Comparison of ENCODE assay signal across 22 mouse cellular contexts in genomic region chr15:82656346-82656745, GRCm38 (mm10). TPM values are rescaled to one million over a fixed set of nuclear protein-coding genes. Genes with fewer than 3 reads are reported as not detected.
"Had no signal": no experiment of that assay in that cellular context is flagged by ENCODE, and none has a peak within 500 bp of the region (broad histone marks: within the 10 kb centered on the region; RNA-seq: fewer than 3 reads in every experiment).

No protein-coding gene starts in this region.

- DNase-seq: kidney, adult 2 months; kidney, postnatal 25 days; lung, embryonic 14.5 days; lung, postnatal 10 days; right cerebral cortex, postnatal 4 days; spleen, adult 18-20 months; thymus, postnatal 4 days had no signal

- H3K27ac ChIP-seq: limb, embryonic 10.5 days; liver, embryonic 15.5 days; macrophage; midbrain, embryonic 15.5 days; neural tube, embryonic 12.5 days had no signal

- ATAC-seq: intestine, embryonic 16.5 days; midbrain, embryonic 15.5 days had no signal

- H3K4me3 ChIP-seq: limb, embryonic 10.5 days; liver, embryonic 15.5 days; megakaryocyte, embryonic 14.5 days; midbrain, embryonic 15.5 days; neural tube, embryonic 12.5 days had no signal

- H3K9me3 ChIP-seq: limb, embryonic 10.5 days; liver, embryonic 15.5 days; megakaryocyte, embryonic 14.5 days; midbrain, embryonic 15.5 days; neural tube, embryonic 12.5 days had no signal

- H3K4me1 ChIP-seq: limb, embryonic 10.5 days; liver, embryonic 15.5 days; megakaryocyte, embryonic 14.5 days; midbrain, embryonic 15.5 days; neural tube, embryonic 12.5 days had no signal

- H3K36me3 ChIP-seq: limb, embryonic 10.5 days; liver, embryonic 15.5 days; midbrain, embryonic 15.5 days; neural tube, embryonic 12.5 days had no signal

- H3K27me3 ChIP-seq: liver, embryonic 15.5 days; megakaryocyte, embryonic 14.5 days; midbrain, embryonic 15.5 days; neural tube, embryonic 12.5 days had no signal

RNA-seq across cellular contexts. Expression of gene Cyp2d34, which starts 35.6 kb away (rescaled TPM):
- total RNA-seq: monocyte, adult 5-6 weeks; neutrophil, adult 5-6 weeks had no signal
- polyA plus RNA-seq: kidney, embryonic 16.5 days; limb, embryonic 10.5 days; limb, embryonic 14.5 days; liver, embryonic 11.5 days; liver, embryonic 15.5 days; lung, embryonic 14.5 days; macrophage; midbrain, embryonic 11.5 days; midbrain, embryonic 15.5 days; neural tube, embryonic 12.5 days; stomach, embryonic 14.5 days; testis, adult 2 months had no signal
